Mouse (Mus musculus) neural tube, embryonic 14.5 days (tissue): ENCODE results near the gene Mtf2. TPM values are rescaled to one million over a fixed set of nuclear protein-coding genes. Genes with fewer than 3 reads are reported as not detected.
A peak's percentile ranks its signal among the peaks of the same experiment; 100 is the strongest.

Source experiments
- ATAC-seq: fragments of 200-750 bp; cut with Nextera tagmentation; 2 replicates; pipeline ENCODE4 v1.8.0; 2017; ENCODE audit warnings: low read depth, mild to moderate bottlenecking, moderate TSS enrichment, moderate library complexity
- H3K27ac ChIP-seq: fragments of 300-500 bp; sonication (generic); 2 replicates; pipeline ENCODE4 v1.5.1; 2014; ENCODE audit warnings: low read depth, mild to moderate bottlenecking, control low read depth, low read length, moderate library complexity, mixed read lengths
- H3K27me3 ChIP-seq: fragments of 300-500 bp; sonication (generic); 2 replicates; pipeline ENCODE4 v1.6.1; 2014; ENCODE audit warnings: low read length; ENCODE audit not compliant: control insufficient read depth, insufficient read depth
- H3K36me3 ChIP-seq: fragments of 300-500 bp; sonication (generic); 2 replicates; pipeline ENCODE4 v1.6.1; 2014; ENCODE audit warnings: low read length, mixed read lengths; ENCODE audit not compliant: control insufficient read depth, insufficient read depth
- H3K4me1 ChIP-seq: fragments of 300-500 bp; sonication (generic); 2 replicates; pipeline ENCODE4 v1.6.1; 2014; ENCODE audit warnings: low read length; ENCODE audit not compliant: control insufficient read depth, insufficient read depth
- H3K4me2 ChIP-seq: fragments of 300-500 bp; sonication (generic); 2 replicates; pipeline ENCODE4 v1.6.1; 2014; ENCODE audit warnings: mild to moderate bottlenecking, low read depth, low read length, control low read depth
- H3K4me3 ChIP-seq: fragments of 300-500 bp; sonication (generic); 2 replicates; pipeline ENCODE4 v1.5.1; 2014; ENCODE audit warnings: low read depth, low read length, control low read depth, mixed read lengths
- H3K9ac ChIP-seq: fragments of 300-500 bp; sonication (generic); replicated peaks from 2 replicates; pipeline ENCODE4 v1.6.1; 2014; ENCODE audit warnings: low read depth, mild to moderate bottlenecking, control low read depth, low read length, mixed read lengths
- H3K9me3 ChIP-seq: fragments of 300-500 bp; sonication (generic); 2 replicates; pipeline ENCODE4 v1.6.1; 2016; ENCODE audit warnings: low read length; ENCODE audit not compliant: control insufficient read depth
- WGBS: fragments of 180-500 bp; shearing (Covaris S2); extraction: QIAGEN DNeasy Blood & Tissue Kit; methylation state at CpG from one replicate; pipeline ENCODE4 v1.1.7; 2014; 5-methylcytosine and 5-hydroxymethylcytosine counted together
- polyA plus RNA-seq: library from polyadenylated mRNA; unstranded; fragments of >200 nt; fragmentation: Nextera tagmentation; extraction: Ambion mirVana; gene quantifications from 2 replicates; pipeline ENCODE4 v1.2.1, GENCODE M21; 2014

Gene Mtf2
- polyA plus RNA-seq, 1 experiment from 2014 or later: 87.2 TPM

DNA sequence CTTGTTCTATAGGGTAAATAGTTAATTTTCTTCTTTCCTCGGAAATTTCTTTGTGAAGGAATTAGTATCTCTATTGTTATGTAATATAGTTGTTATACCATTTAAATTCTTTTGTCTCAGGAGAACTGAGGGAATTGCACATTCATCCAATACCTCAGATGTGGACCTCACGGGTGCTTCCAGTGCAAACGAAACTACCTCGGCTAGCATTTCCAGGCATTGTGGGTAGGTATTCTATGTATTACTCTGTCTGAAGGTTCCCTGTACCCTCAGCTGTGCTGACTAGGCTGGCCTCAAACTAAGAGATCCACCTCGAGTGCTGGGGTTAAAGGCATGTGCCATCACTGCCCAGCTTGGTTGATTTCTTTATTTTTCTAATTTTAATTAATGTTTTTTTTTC, 38.8 kb downstream of the Mtf2 start:
- Histone ChIP-seq H3K9ac (no peak overlapping the region), H3K27me3 (no peaks in the 10 kb centered on the region), H3K9me3 (no peaks in the 10 kb centered on the region), H3K4me3 (no peak overlapping the region), H3K4me1 (no peaks in the 10 kb centered on the region), H3K36me3 (peaks cover 36% of the 10 kb centered on the region), H3K4me2 (no peak overlapping the region), H3K27ac (no peak overlapping the region)
- 86% methylated on average over 5 of the region's 5 CpGs for WGBS
- ATAC-seq: no peak

DNA sequence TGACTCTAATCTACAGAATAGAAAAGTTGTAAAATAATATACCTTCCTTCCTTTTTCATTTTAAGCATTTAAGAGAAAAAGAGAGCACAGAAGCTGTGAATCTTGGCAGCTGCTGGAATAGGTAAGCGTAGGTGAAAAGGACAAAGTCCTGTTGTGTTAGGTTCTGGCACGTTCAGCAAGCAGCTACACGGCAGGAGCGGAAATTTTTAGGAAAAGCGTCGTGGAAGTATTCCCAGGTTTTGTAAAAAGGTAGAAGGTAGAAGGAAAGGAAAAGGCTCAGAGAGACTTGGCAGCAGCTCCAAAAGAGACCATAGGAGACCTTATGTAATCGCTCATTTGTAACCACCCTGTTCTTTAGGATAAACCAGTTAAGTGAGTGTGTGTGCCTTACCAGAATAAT, 43.9 kb downstream of the Mtf2 start:
- Histone ChIP-seq H3K4me2 (no peak overlapping the region), H3K36me3 (peaks cover 21% of the 10 kb centered on the region), H3K27me3 (no peaks in the 10 kb centered on the region), H3K27ac (no peak overlapping the region), H3K4me1 (no peaks in the 10 kb centered on the region), H3K9me3 (no peaks in the 10 kb centered on the region), H3K4me3 (no peak overlapping the region), H3K9ac (no peak overlapping the region)
- ATAC-seq: no peak
- whole genome bisulfite sequencing: 95% methylated on average over 7 of the region's 7 CpGs

- ATAC-seq: no peak
- Histone ChIP-seq H3K4me3 (no peak overlapping the region), H3K36me3 (no peaks in the 10 kb centered on the region), H3K4me1 (no peaks in the 10 kb centered on the region), H3K4me2 (no peak overlapping the region), H3K27me3 (no peaks in the 10 kb centered on the region), H3K27ac (no peak overlapping the region), H3K9ac (no peak overlapping the region), H3K9me3 (no peaks in the 10 kb centered on the region)
- 96% methylated on average over 4 of the region's 4 CpGs for WGBS
These were observed 52.2 kb downstream of the Mtf2 start for GRCm38 (mm10) chr5:108117693-108118092.

DNA sequence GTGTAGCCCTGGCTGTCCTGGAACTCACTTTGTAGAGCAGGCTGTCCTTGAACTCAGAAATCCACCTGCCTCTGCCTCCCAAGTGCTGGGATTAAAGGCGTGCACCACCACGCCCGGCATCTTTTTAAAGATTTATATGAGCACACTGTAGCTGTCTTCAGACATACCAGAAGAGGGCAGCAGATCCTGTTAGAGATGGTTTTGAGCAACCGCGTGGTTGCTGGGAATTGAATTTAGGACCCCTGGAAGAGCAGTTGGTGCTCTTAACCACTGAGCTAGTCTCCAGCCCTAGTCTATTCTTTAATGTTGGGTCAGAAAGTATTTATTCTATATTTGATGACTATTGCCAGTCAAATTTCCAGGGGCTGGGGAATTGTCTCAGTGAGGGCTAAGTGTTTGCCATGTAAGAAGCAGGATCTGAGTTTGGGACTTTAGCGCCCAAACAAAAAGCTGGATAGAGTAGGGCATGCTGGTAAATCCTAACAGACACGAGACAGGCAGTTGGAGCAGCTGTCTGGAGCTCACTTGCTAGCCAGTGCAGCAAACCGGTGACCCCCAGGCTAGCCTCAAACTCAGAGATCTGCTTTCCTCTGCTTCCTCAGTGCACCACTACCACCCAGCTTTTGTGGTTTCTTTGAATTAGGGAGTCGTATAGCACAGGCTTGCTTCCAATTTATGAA, 54.9 kb downstream of the Mtf2 start:
- no peak overlapping the region for H3K9ac ChIP-seq

DNA sequence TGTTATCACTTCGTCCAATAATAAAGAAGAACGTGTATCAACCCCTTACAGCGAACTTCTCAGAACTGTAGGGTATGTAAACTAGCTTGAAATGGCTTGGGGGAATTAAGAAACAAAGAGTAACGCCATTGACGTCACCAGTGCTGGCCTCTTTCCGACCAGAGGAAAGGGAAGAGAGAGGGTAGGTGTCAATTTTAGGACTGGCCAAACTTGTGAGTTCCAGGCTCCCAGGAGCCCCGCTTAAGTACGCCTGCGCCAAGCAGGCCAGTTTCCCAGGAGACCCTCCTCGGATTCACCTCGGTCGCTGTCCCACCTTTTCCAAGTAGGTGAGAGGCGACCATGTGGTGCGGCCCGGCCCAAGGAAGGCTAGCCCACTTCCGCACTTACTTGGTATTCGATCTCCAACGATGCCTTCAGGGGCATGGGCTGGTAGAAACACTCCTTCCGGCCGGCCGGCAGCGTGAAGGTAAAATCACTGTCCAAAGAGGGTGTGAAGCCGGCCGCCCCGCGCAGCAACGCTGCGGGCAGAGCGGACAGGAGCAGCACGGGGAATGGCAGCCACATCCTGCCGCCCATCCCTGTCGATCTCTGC, 66.5 kb downstream of the Mtf2 start:
- no peaks in the 10 kb centered on the region for H3K27me3 ChIP-seq
- no peak; the same call in 1 of the 2 replicates for ATAC-seq

More for the DNA sequence above, 54.9 kb downstream of the Mtf2 start:
- H3K4me1 ChIP-seq: no peaks in the 10 kb centered on the region
- no peaks in the 10 kb centered on the region for H3K27me3 ChIP-seq
- 86% methylated on average over 9 of the region's 9 CpGs for WGBS
- H3K36me3 ChIP-seq: peaks cover 4% of the 10 kb centered on the region; the same call in 1 of the 2 replicates
- no peaks in the 10 kb centered on the region for H3K9me3 ChIP-seq
- H3K4me3 ChIP-seq: no peak overlapping the region
- no peak overlapping the region for H3K27ac ChIP-seq
- ATAC-seq: no peak
- H3K4me2 ChIP-seq: no peak overlapping the region

DNA sequence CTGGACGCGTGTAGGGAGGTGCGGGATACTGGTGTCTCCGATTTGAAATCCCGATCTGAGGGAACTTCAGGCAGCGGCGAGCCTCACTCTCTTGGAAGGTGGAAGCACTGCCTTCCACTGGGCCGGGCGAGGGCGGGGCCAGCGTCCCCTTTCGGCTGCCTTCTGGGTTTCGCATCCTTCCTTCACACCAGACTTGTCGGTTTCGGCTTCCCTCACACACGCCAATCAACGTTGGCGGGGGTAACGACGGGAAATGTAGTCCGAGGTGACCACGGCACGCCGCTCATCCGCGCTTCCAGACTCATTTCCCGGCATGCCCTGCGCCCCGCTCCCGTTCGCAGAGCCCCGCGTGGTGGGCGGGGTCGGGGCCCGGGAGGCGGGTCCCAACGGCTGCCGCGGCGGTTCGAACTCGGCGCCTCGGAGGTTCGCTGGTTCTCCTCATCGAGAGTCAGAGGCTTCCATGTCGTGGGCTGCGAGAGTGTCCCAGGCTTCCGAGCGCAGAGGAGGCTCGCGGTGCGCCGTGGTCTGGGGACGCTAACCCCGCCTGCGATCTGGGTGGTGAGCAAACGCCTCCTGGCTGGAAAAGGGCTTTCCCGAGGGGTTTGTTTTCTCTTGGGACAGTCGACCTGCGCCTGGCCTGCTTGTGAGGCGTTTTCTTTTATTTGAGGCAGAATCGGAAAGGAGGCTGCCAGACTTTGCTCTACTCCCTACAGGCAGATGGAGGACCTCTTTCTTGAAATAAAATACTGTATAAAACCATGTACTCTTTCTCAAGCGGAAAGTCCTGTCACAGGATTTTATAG, 67.2 kb downstream of the Mtf2 start, which contains the start of the genes Tmed5 and Ccdc18:
Tmed5 (minus strand) TSS at position 180 of the 803 bp plus-strand sequence.
Ccdc18 (plus strand) TSS at position 435 of the 803 bp plus-strand sequence.
- Histone ChIP-seq H3K27ac (peak within 1 kb of the TSS; percentile 79), H3K27me3 (no peaks in the 10 kb centered on the region), H3K9me3 (no peaks in the 10 kb centered on the region), H3K9ac (peak within 1 kb of the TSS; percentile 70), H3K4me2 (peak within 1 kb of the TSS; percentile 72), H3K4me1 (peaks cover 14% of the 10 kb centered on the region; the same call in 1 of the 2 replicates), H3K36me3 (peaks cover 4% of the 10 kb centered on the region; the same call in 1 of the 2 replicates), H3K4me3 (peak within 1 kb of the TSS; percentile 91)
- ATAC-seq: peak; percentile 99
- under 1% methylated on average over 62 of the region's 65 CpGs for WGBS

More for the DNA sequence above, 66.5 kb downstream of the Mtf2 start:
- H3K9ac ChIP-seq: peak overlapping the region; percentile 70
- H3K27ac ChIP-seq: peak overlapping the region; percentile 79
- H3K36me3 ChIP-seq: peaks cover 4% of the 10 kb centered on the region; the same call in 1 of the 2 replicates
- H3K4me3 ChIP-seq: peak overlapping the region; percentile 91
- no peaks in the 10 kb centered on the region for H3K9me3 ChIP-seq
- peaks cover 14% of the 10 kb centered on the region; the same call in 1 of the 2 replicates for H3K4me1 ChIP-seq
- under 1% methylated on average over 32 of the region's 32 CpGs for WGBS
- H3K4me2 ChIP-seq: peak overlapping the region; percentile 72

GRCm38 (mm10) chr5:108152592-108152991, 87.1 kb downstream of the Mtf2 start:
- H3K4me1 ChIP-seq: no peaks in the 10 kb centered on the region
- H3K4me3 ChIP-seq: no peak overlapping the region
- WGBS: 94% methylated on average over 1 of the region's 1 CpGs
- H3K9ac ChIP-seq: no peak overlapping the region
- no peak overlapping the region for H3K27ac ChIP-seq
- no peak overlapping the region for H3K4me2 ChIP-seq
- ATAC-seq: no peak
- no peaks in the 10 kb centered on the region for H3K36me3 ChIP-seq
- H3K9me3 ChIP-seq: no peaks in the 10 kb centered on the region
- H3K27me3 ChIP-seq: no peaks in the 10 kb centered on the region
